Mouse (Mus musculus) MEL (cell line): Measurements from ENCODE around the gene Olfr218. TPM values are rescaled to one million over a fixed set of nuclear protein-coding genes. Genes with fewer than 3 reads are reported as not detected.

ENCODE experiments used
- DNase-seq: peaks from one replicate; pipeline ENCODE4 v3.0.0; 2011; ENCODE audit warnings: low read depth, low spot score
- H3K27ac ChIP-seq: 2 replicates; pipeline ENCODE4 v1.5.1; 2012; ENCODE audit warnings: low read depth, mild to moderate bottlenecking, control low read depth, low read length, moderate library complexity; ENCODE audit not compliant: control insufficient read depth
- H3K27me3 ChIP-seq, 2 experiments: fragments of 150-350 bp in 1 of 2; sonication (generic) in 1 of 2; 2 replicates each; pipeline ENCODE4 v1.6.1; 2012; ENCODE audit warnings: low read length in 2 of 2, mild to moderate bottlenecking in 2 of 2, improper control_type of control experiment in 1 of 2, moderate library complexity in 1 of 2; ENCODE audit not compliant: insufficient read depth in 2 of 2, control insufficient read depth in 1 of 2
- H3K36me3 ChIP-seq, 2 experiments: 2 replicates each; pipeline ENCODE4 v1.6.1; 2012 to 2014; ENCODE audit warnings: low read length in 2 of 2, improper control_type of control experiment in 1 of 2, inconsistent platforms in 1 of 2, mild to moderate bottlenecking in 1 of 2; ENCODE audit not compliant: insufficient read depth in 2 of 2, control insufficient read depth in 1 of 2
- H3K4me1 ChIP-seq, 2 experiments: fragments of 150-350 bp in 1 of 2; sonication (generic) in 1 of 2; 2 replicates each; pipeline ENCODE4 v1.6.1; 2012; ENCODE audit warnings: low read length in 2 of 2, improper control_type of control experiment in 1 of 2, mild to moderate bottlenecking in 1 of 2; ENCODE audit not compliant: insufficient read depth in 2 of 2, control insufficient read depth in 1 of 2
- H3K4me3 ChIP-seq, 2 experiments: fragments of 150-350 bp in 1 of 2; sonication (generic) in 1 of 2; 2 replicates each; pipeline ENCODE4 v1.5.1; 2012; ENCODE audit warnings: low read depth in 2 of 2, low read length in 2 of 2, mild to moderate bottlenecking in 2 of 2, moderate library complexity in 2 of 2, control low read depth in 1 of 2, improper control_type of control experiment in 1 of 2; ENCODE audit not compliant: control insufficient read depth in 1 of 2, insufficient read depth in 1 of 2
- H3K79me2 ChIP-seq: 2 replicates; pipeline ENCODE4 v1.6.1; 2012; ENCODE audit warnings: mild to moderate bottlenecking, low read length, moderate library complexity; ENCODE audit not compliant: control insufficient read depth, poor library complexity, insufficient read depth
- H3K9ac ChIP-seq: 2 replicates; pipeline ENCODE4 v1.6.1; 2012; ENCODE audit warnings: low read depth, mild to moderate bottlenecking, control low read depth, low read length, moderate library complexity; ENCODE audit not compliant: control insufficient read depth, poor library complexity, severe bottlenecking
- H3K9me3 ChIP-seq: fragments of 150-350 bp; sonication (generic); replicated peaks from 2 replicates; pipeline ENCODE4 v1.6.1; 2012; ENCODE audit warnings: mild to moderate bottlenecking, low read length, improper control_type of control experiment, moderate library complexity; ENCODE audit not compliant: insufficient read depth
- BHLHE40 ChIP-seq: IDR thresholded peaks from 2 replicates; pipeline ENCODE4 v1.6.1; 2012; ENCODE audit warnings: low read depth, mild to moderate bottlenecking, inconsistent platforms, low read length, improper control_type of control experiment, borderline replicate concordance
- CHD1 ChIP-seq: IDR thresholded peaks from 2 replicates; pipeline ENCODE4 v1.6.1; 2012; ENCODE audit warnings: low read depth, mild to moderate bottlenecking, inconsistent platforms, low read length, improper control_type of control experiment
- CHD2 ChIP-seq: IDR thresholded peaks from 2 replicates; pipeline ENCODE4 v1.6.1; 2011; ENCODE audit warnings: low read length, improper control_type of control experiment
- CTCF ChIP-seq, 3 experiments: IDR thresholded peaks in 2 of 3; conservative IDR thresholded peaks in 1 of 3; 2 replicates each; pipeline ENCODE4 v1.5.1; 2011 to 2012; ENCODE audit warnings: low read length in 3 of 3, low read depth in 2 of 3, mild to moderate bottlenecking in 2 of 3, improper control_type of control experiment in 1 of 3, inconsistent platforms in 1 of 3, mixed read lengths in 1 of 3, moderate library complexity in 1 of 3; ENCODE audit not compliant: control insufficient read depth in 1 of 3, insufficient read depth in 1 of 3, poor library complexity in 1 of 3, severe bottlenecking in 1 of 3
- E2F4 ChIP-seq: IDR thresholded peaks from 2 replicates; pipeline ENCODE4 v1.6.1; 2011; ENCODE audit warnings: low read depth, low read length, improper control_type of control experiment, borderline replicate concordance
- EP300 ChIP-seq, 2 experiments: IDR thresholded peaks; 2 replicates each; pipeline ENCODE4 v1.6.1; 2011; ENCODE audit warnings: improper control_type of control experiment in 2 of 2, low read length in 2 of 2, low read depth in 1 of 2, mild to moderate bottlenecking in 1 of 2
- ETS1 ChIP-seq: IDR thresholded peaks from 2 replicates; pipeline ENCODE4 v1.6.1; 2012; ENCODE audit warnings: low read depth, mild to moderate bottlenecking, inconsistent platforms, low read length, improper control_type of control experiment, moderate library complexity
- GATA1 ChIP-seq: IDR thresholded peaks from 2 replicates; pipeline ENCODE4 v1.6.1; 2011; ENCODE audit warnings: low read depth, low read length, improper control_type of control experiment
- KAT2A ChIP-seq: conservative IDR thresholded peaks from 2 replicates; pipeline ENCODE4 v1.6.1; 2012; ENCODE audit warnings: low read depth, low read length, improper control_type of control experiment, inconsistent platforms
- MAFK ChIP-seq: IDR thresholded peaks from 2 replicates; pipeline ENCODE4 v1.6.1; 2011; ENCODE audit warnings: low read depth, mild to moderate bottlenecking, low read length, improper control_type of control experiment, borderline replicate concordance
- MAX ChIP-seq: IDR thresholded peaks from 2 replicates; pipeline ENCODE4 v1.6.1; 2011; ENCODE audit warnings: low read length, improper control_type of control experiment
- MEF2A ChIP-seq: IDR thresholded peaks from 2 replicates; pipeline ENCODE4 v1.6.1; 2014; ENCODE audit warnings: low read depth, mild to moderate bottlenecking, inconsistent platforms, low read length, improper control_type of control experiment; ENCODE audit not compliant: poor library complexity, insufficient replicate concordance, severe bottlenecking; ENCODE audit errors: extremely low read depth
- MYB ChIP-seq: IDR thresholded peaks from 2 replicates; pipeline ENCODE4 v1.6.1; 2011; ENCODE audit warnings: mild to moderate bottlenecking, low read depth, low read length, improper control_type of control experiment
- MYC ChIP-seq: IDR thresholded peaks from 2 replicates; pipeline ENCODE4 v1.6.1; 2011; ENCODE audit warnings: low read depth, mild to moderate bottlenecking, low read length, improper control_type of control experiment, moderate library complexity
- NELFE ChIP-seq: IDR thresholded peaks from 2 replicates; pipeline ENCODE4 v1.6.1; 2011; ENCODE audit warnings: low read depth, low read length, improper control_type of control experiment
- NRF1 ChIP-seq: IDR thresholded peaks from 2 replicates; pipeline ENCODE4 v1.6.1; 2014; ENCODE audit warnings: low read depth, mild to moderate bottlenecking, inconsistent platforms, low read length, improper control_type of control experiment, moderate library complexity; ENCODE audit not compliant: poor library complexity, insufficient read depth, severe bottlenecking
- POLR2A ChIP-seq, 2 experiments: IDR thresholded peaks; 2 replicates each; pipeline ENCODE4 v1.6.1; 2011 to 2012; ENCODE audit warnings: low read length in 2 of 2, mild to moderate bottlenecking in 2 of 2, control low read depth in 1 of 2, improper control_type of control experiment in 1 of 2, low read depth in 1 of 2, moderate library complexity in 1 of 2; ENCODE audit not compliant: control insufficient read depth in 1 of 2, insufficient read depth in 1 of 2, poor library complexity in 1 of 2
- POLR2AphosphoS2 ChIP-seq: IDR thresholded peaks from 2 replicates; pipeline ENCODE4 v1.6.1; 2011; ENCODE audit warnings: low read length, improper control_type of control experiment
- POLR2AphosphoS5 ChIP-seq: IDR thresholded peaks from 2 replicates; pipeline ENCODE4 v1.6.1; 2012; ENCODE audit warnings: low read depth, borderline replicate concordance, mild to moderate bottlenecking, inconsistent platforms, low read length, moderate library complexity, mixed read lengths
- RCOR1 ChIP-seq: IDR thresholded peaks from 2 replicates; pipeline ENCODE4 v1.6.1; 2012; ENCODE audit warnings: low read depth, mild to moderate bottlenecking, inconsistent platforms, low read length, improper control_type of control experiment
- SMC3 ChIP-seq: IDR thresholded peaks from 2 replicates; pipeline ENCODE4 v1.6.1; 2011; ENCODE audit warnings: low read depth, low read length, improper control_type of control experiment
- TAL1 ChIP-seq: IDR thresholded peaks from 2 replicates; pipeline ENCODE4 v1.6.1; 2012; ENCODE audit warnings: mild to moderate bottlenecking, inconsistent platforms, low read length, moderate library complexity, mixed read lengths
- TCF12 ChIP-seq: IDR thresholded peaks from 2 replicates; pipeline ENCODE4 v1.6.1; 2014; ENCODE audit warnings: low read depth, mild to moderate bottlenecking, inconsistent platforms, low read length, improper control_type of control experiment, moderate library complexity
- UBTF ChIP-seq: IDR thresholded peaks from 2 replicates; pipeline ENCODE4 v1.6.1; 2012; ENCODE audit warnings: low read depth, mild to moderate bottlenecking, inconsistent platforms, low read length, improper control_type of control experiment, moderate library complexity, borderline replicate concordance; ENCODE audit not compliant: insufficient read depth
- USF1 ChIP-seq: IDR thresholded peaks from 2 replicates; pipeline ENCODE4 v1.6.1; 2014; ENCODE audit warnings: low read depth, mild to moderate bottlenecking, inconsistent platforms, low read length, improper control_type of control experiment, moderate library complexity
- ZC3H11A ChIP-seq: IDR thresholded peaks from 2 replicates; pipeline ENCODE4 v1.6.1; 2012; ENCODE audit warnings: low read depth, mild to moderate bottlenecking, inconsistent platforms, low read length, improper control_type of control experiment
- ZKSCAN1 ChIP-seq: IDR thresholded peaks from 2 replicates; pipeline ENCODE4 v1.6.1; 2012; ENCODE audit warnings: low read depth, mild to moderate bottlenecking, inconsistent platforms, low read length, improper control_type of control experiment, moderate library complexity
- ZMIZ1 ChIP-seq: IDR thresholded peaks from 2 replicates; pipeline ENCODE4 v1.6.1; 2012; ENCODE audit warnings: low read depth, mild to moderate bottlenecking, inconsistent platforms, low read length, improper control_type of control experiment, moderate library complexity
- ZNF384 ChIP-seq: IDR thresholded peaks from 2 replicates; pipeline ENCODE4 v1.6.1; 2012; ENCODE audit warnings: low read depth, mild to moderate bottlenecking, inconsistent platforms, low read length, improper control_type of control experiment
- polyA plus RNA-seq, 2 experiments: library from polyadenylated mRNA; stranded (reverse) in 1 of 2; unstranded in 1 of 2; fragments of >175 nt in 1 of 2; fragments of >200 nt in 1 of 2; gene quantifications; 2 replicates each; pipeline versions ENCODE4 v1.2.1 to v1.2.4; 2012; ENCODE audit warnings: low replicate concordance in 2 of 2, low read depth in 1 of 2; ENCODE audit not compliant: insufficient read length in 2 of 2, insufficient read depth in 1 of 2, missing spikeins in 1 of 2
- total RNA-seq: library from RNA; depleted of rRNA; stranded (reverse); fragments of 300-350 nt; gene quantifications from 2 replicates; pipeline ENCODE4 v1.2.3, GENCODE M21; 2012

The Olfr218 gene
- total and polyA plus RNA-seq, 3 experiments = not detected

DNA sequence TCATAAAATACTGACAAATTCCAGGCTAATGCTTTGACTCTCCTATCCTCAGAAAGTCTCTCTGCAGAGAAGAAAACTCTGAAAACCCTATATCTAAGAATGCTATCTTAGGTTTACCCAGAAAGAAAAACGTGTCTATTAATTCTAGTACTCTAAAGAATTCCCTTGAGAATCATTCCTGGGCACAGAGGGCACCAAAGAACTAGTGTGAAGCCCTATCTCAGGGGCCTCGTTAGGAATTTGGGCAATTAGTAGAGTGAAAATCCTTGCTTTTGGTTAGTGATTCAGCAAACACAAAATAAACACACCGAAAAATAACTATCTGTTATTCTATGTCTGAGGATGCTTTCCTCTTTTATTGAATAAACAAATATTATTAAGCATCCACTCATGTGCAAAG lies 7.1 kb upstream of the Olfr218 start, which contains the start of gene Olfr1406:
TSS of gene Olfr1406 (minus strand) at position 101 of the 400 bp plus-strand sequence.
- H3K79me2 ChIP-seq = no peaks in the 10 kb centered on the region
- H3K27me3 ChIP-seq = no peaks in the 10 kb centered on the region
- H3K36me3 ChIP-seq = peaks cover 0 to 16% of the 10 kb centered on the region in 2 experiments; a peak in 2 of 4 replicates
- no peak for DNase-seq
- TF ChIP-seq NRF1 (no peak), UBTF (no peak), MEF2A (no peak), SMC3 (no peak), ZNF384 (no peak), E2F4 (no peak), BHLHE40 (no peak), NELFE (no peak), MYC (no peak), TAL1 (no peak), TCF12 (no peak), CHD2 (no peak), CTCF (IDR thresholded peaks at IDR 0.05 in 2 of 3, conservative IDR thresholded peaks at IDR 0.05 in 1 of 3; ENCODE audit: control insufficient read depth in 1 of 3, insufficient read depth in 1 of 3, low read depth in 2 of 3, low read length in 3 of 3, poor library complexity in 1 of 3, severe bottlenecking in 1 of 3) (no peak), POLR2AphosphoS2 (no peak), MAFK (no peak), CHD1 (no peak)
- no peaks in the 10 kb centered on the region for H3K9me3 ChIP-seq
- no peak within 1 kb of the TSS; the same call in 1 of the 2 replicates for H3K27ac ChIP-seq
- H3K4me1 ChIP-seq = peaks cover 4 to 20% of the 10 kb centered on the region in 2 experiments
- H3K9ac ChIP-seq = no peak within 1 kb of the TSS
- no peak within 1 kb of the TSS for H3K4me3 ChIP-seq

DNA sequence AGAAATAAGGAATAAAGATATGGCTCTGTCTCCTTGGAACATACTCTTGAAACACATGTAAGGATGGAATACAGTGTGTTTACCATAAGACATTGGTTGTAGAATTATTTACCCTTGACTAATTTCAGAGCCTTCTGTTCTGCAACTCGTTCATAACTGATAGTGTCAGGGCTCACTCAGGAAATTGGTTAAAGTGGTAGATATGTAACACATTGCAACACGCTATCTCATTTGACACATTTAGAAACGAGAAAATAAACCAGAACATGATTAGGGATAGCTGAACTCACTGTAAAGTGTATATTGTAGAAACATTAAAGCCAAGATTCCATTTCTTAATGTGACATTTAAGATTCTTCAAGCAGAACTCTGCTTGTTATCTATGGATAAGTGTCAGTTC lies 5.5 kb upstream of the Olfr218 start:
- peak; percentile 76 for DNase-seq
- TF ChIP-seq POLR2AphosphoS2 (no peak), MAX (0 out of 2 replicates have a peak, but pooled peaks have one; percentile 37), TAL1 (peak; percentile 36; the same call in 1 of the 2 replicates), GATA1 (peak; percentile 92), MAFK (peak; percentile 86; the same call in 1 of the 2 replicates), USF1 (no peak), ZNF384 (0 out of 2 replicates have a peak, but pooled peaks have one; percentile 22), POLR2AphosphoS5 (no peak), POLR2A (IDR thresholded peaks at IDR 0.05; ENCODE audit: control insufficient read depth in 1 of 2, insufficient read depth in 1 of 2, low read depth in 1 of 2, low read length in 2 of 2, poor library complexity in 1 of 2) (no peak), CHD2 (peak; percentile 28; the same call in 1 of the 2 replicates), ETS1 (peak; percentile 91), EP300 (IDR thresholded peaks at IDR 0.05; ENCODE audit: low read depth in 1 of 2, low read length in 2 of 2) (peak; percentile 96 to 97), SMC3 (peak; percentile 15; the same call in 1 of the 2 replicates), ZMIZ1 (no peak; the same call in 1 of the 2 replicates), NRF1 (no peak), ZKSCAN1 (no peak), MYB (peak; percentile 69), ZC3H11A (no peak), CTCF (IDR thresholded peaks at IDR 0.05 in 2 of 3, conservative IDR thresholded peaks at IDR 0.05 in 1 of 3; ENCODE audit: control insufficient read depth in 1 of 3, insufficient read depth in 1 of 3, low read depth in 2 of 3, low read length in 3 of 3, poor library complexity in 1 of 3, severe bottlenecking in 1 of 3) (no peak), KAT2A (peak; percentile 38; the same call in 1 of the 2 replicates), TCF12 (peak; percentile 95), RCOR1 (peak; percentile 98)

More for the DNA sequence above, 5.5 kb upstream of the Olfr218 start:
- no peak overlapping the region for H3K27ac ChIP-seq
- H3K9ac ChIP-seq = no peak overlapping the region
- H3K36me3 ChIP-seq = peaks cover 0 to 16% of the 10 kb centered on the region in 2 experiments; a peak in 2 of 4 replicates
- H3K9me3 ChIP-seq = no peaks in the 10 kb centered on the region
- H3K4me3 ChIP-seq = no peak overlapping the region
- H3K79me2 ChIP-seq = no peaks in the 10 kb centered on the region
- H3K4me1 ChIP-seq = peaks cover 4 to 20% of the 10 kb centered on the region in 2 experiments
- H3K27me3 ChIP-seq = no peaks in the 10 kb centered on the region
